Mouse (Mus musculus) WW6 (cell line): ENCODE measurements at regions not wholly inside any gene's neighbourhood (a gene's known extent, or its start where the extent isn't known, plus 50 kb on each side); places are given as distances from the start of the nearest gene placed in this dataset.

Source experiments
- DNase-seq: peaks from one replicate; pipeline ENCODE4 v3.0.0-alpha.2; 2013; ENCODE audit warnings: low read depth, low spot score

GRCm38 (mm10) chr11:28782486-28782885, 70.5 kb upstream of the Efemp1 start:
- no peak for DNase-seq

- DNase-seq, result no peak
These were observed 82.2 kb upstream of the Efemp1 start for GRCm38 (mm10) chr11:28770831-28771230.

- no peak for DNase-seq
These were observed 92.3 kb upstream of the Efemp1 start for GRCm38 (mm10) chr11:28760751-28761150.

- peak; percentile 28 for DNase-seq
These were observed 117.9 kb upstream of the Efemp1 start for GRCm38 (mm10) chr11:28734941-28735597.

GRCm38 (mm10) chr11:28734581-28734931, 118.4 kb upstream of the Efemp1 start:
- DNase-seq, result no peak

GRCm38 (mm10) chr11:28733877-28734580, 119.0 kb upstream of the Efemp1 start:
- DNase-seq, result no peak

GRCm38 (mm10) chr11:28730140-28730539, 122.9 kb upstream of the Efemp1 start:
- DNase-seq, result no peak

- DNase-seq, result no peak
These were observed 125.4 kb upstream of the Ccdc85a start for GRCm38 (mm10) chr11:28709511-28709910.

GRCm38 (mm10) chr11:28708431-28708830, 124.3 kb upstream of the Ccdc85a start:
- DNase-seq, result no peak

- no peak for DNase-seq
These were observed 118.3 kb upstream of the Ccdc85a start for GRCm38 (mm10) chr11:28702384-28702783.

- no peak for DNase-seq
These were observed 117.3 kb upstream of the Ccdc85a start for GRCm38 (mm10) chr11:28701379-28701778.

- no peak for DNase-seq
These were observed 115.6 kb upstream of the Ccdc85a start for GRCm38 (mm10) chr11:28699766-28700165.

GRCm38 (mm10) chr11:28697644-28698480, 113.7 kb upstream of the Ccdc85a start:
- no peak for DNase-seq

GRCm38 (mm10) chr11:28695031-28695430, 110.9 kb upstream of the Ccdc85a start:
- DNase-seq, result no peak

- no peak for DNase-seq
These were observed 109.2 kb upstream of the Ccdc85a start for GRCm38 (mm10) chr11:28693303-28693702.

GRCm38 (mm10) chr11:28692263-28693194, 108.4 kb upstream of the Ccdc85a start:
- DNase-seq, result no peak

GRCm38 (mm10) chr11:28688436-28688835, 104.3 kb upstream of the Ccdc85a start:
- DNase-seq, result no peak

GRCm38 (mm10) chr11:28685407-28685806, 101.3 kb upstream of the Ccdc85a start:
- no peak for DNase-seq

- no peak for DNase-seq
These were observed 97.2 kb upstream of the Ccdc85a start for GRCm38 (mm10) chr11:28681311-28681710.

GRCm38 (mm10) chr11:28670765-28671164, 86.6 kb upstream of the Ccdc85a start:
- no peak for DNase-seq

- DNase-seq, result no peak
These were observed 85.2 kb upstream of the Ccdc85a start for GRCm38 (mm10) chr11:28669359-28669758.
